Mouse (Mus musculus) stomach, embryonic 14.5 days (tissue): Measurements from ENCODE around the gene Unc119b. TPM values are rescaled to one million over a fixed set of nuclear protein-coding genes. Genes with fewer than 3 reads are reported as not detected.
A peak's percentile ranks its signal among the peaks of the same experiment; 100 is the strongest.

Source experiments
- ATAC-seq: fragments of 200-750 bp; cut with Nextera tagmentation; 2 replicates; pipeline ENCODE4 v1.8.0; 2017; ENCODE audit warnings: low read depth, moderate TSS enrichment; ENCODE audit not compliant: insufficient number of reproducible peaks, insufficient read depth, low FRiP score
- H3K27ac ChIP-seq: fragments of 300-500 bp; sonication (generic); 2 replicates; pipeline ENCODE4 v1.5.1; 2014; ENCODE audit warnings: mild to moderate bottlenecking, low read length, moderate library complexity, mixed read lengths
- H3K27me3 ChIP-seq: fragments of 300-500 bp; sonication (generic); 2 replicates; pipeline ENCODE4 v1.6.1; 2014; ENCODE audit warnings: low read length, control low read depth, mixed read lengths; ENCODE audit not compliant: control insufficient read depth, insufficient read depth
- H3K36me3 ChIP-seq: fragments of 300-500 bp; sonication (generic); 2 replicates; pipeline ENCODE4 v1.6.1; 2014; ENCODE audit warnings: mild to moderate bottlenecking, control low read depth, low read length, moderate library complexity, mixed read lengths; ENCODE audit not compliant: control insufficient read depth, insufficient read depth
- H3K4me1 ChIP-seq: fragments of 300-500 bp; sonication (generic); 2 replicates; pipeline ENCODE4 v1.6.1; 2014; ENCODE audit warnings: low read length, control low read depth, mixed read lengths; ENCODE audit not compliant: control insufficient read depth, insufficient read depth
- H3K4me2 ChIP-seq: fragments of 300-500 bp; sonication (generic); replicated peaks from 2 replicates; pipeline ENCODE4 v1.6.1; 2014; ENCODE audit warnings: low read depth, low read length, control low read depth
- H3K4me3 ChIP-seq: fragments of 300-500 bp; sonication (generic); 2 replicates; pipeline ENCODE4 v1.5.1; 2014; ENCODE audit warnings: low read depth, low read length, control low read depth
- H3K9ac ChIP-seq: fragments of 300-500 bp; sonication (generic); replicated peaks from 2 replicates; pipeline ENCODE4 v1.6.1; 2014; ENCODE audit warnings: low read depth, mild to moderate bottlenecking, control low read depth, low read length, moderate library complexity, mixed read lengths
- H3K9me3 ChIP-seq: fragments of 300-500 bp; sonication (generic); 2 replicates; pipeline ENCODE4 v1.6.1; 2016; ENCODE audit warnings: low read depth, low read length, control low read depth; ENCODE audit not compliant: control insufficient read depth
- WGBS: fragments of 180-500 bp; shearing (Covaris S2); extraction: QIAGEN DNeasy Blood & Tissue Kit; methylation state at CpG from one replicate; pipeline ENCODE4 v1.1.7; 2014; 5-methylcytosine and 5-hydroxymethylcytosine counted together
- polyA plus RNA-seq: library from polyadenylated mRNA; unstranded; fragments of >200 nt; fragmentation: Nextera tagmentation; extraction: Ambion mirVana; gene quantifications from 2 replicates; pipeline ENCODE4 v1.2.1, GENCODE M21; 2014

The Unc119b gene
- polyA plus RNA-seq, 1 experiment from 2014 or later, result 26.3 TPM

GRCm38 (mm10) chr5:115161064-115161939, 26.5 kb upstream of the Unc119b start:
- peaks cover 13% of the 10 kb centered on the region for H3K4me1 ChIP-seq
- no peaks in the 10 kb centered on the region for H3K36me3 ChIP-seq
- no peaks in the 10 kb centered on the region for H3K27me3 ChIP-seq
- H3K27ac ChIP-seq, result no peak overlapping the region
- H3K9ac ChIP-seq, result no peak overlapping the region
- 51% methylated on average over 13 of the region's 13 CpGs for WGBS
- no peak for ATAC-seq
- no peak overlapping the region for H3K4me3 ChIP-seq
- no peaks in the 10 kb centered on the region for H3K9me3 ChIP-seq
- no peak overlapping the region for H3K4me2 ChIP-seq

DNA sequence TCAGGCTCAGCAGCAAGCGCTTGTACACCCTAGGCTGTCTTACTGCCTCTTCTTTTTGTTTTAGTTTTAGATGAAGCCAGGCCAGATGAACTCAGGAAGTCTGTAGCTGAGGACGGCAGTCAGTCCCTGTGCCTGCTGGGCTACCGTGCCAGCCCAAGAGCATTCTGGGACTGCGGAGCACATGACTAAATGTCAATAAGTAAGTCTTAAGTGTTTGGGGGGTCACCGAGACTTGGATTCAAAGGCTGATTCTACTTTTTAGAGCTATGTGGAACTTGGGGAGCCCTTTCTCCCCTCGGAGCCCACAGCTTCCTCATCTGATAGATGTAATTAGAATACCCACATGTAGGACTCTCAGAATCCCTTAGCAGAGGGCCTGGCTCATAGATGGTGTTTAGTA, 25.9 kb upstream of the Unc119b start:
- Histone ChIP-seq H3K27ac (no peak overlapping the region), H3K4me1 (peaks cover 13% of the 10 kb centered on the region), H3K4me3 (no peak overlapping the region), H3K27me3 (no peaks in the 10 kb centered on the region), H3K9ac (no peak overlapping the region), H3K36me3 (no peaks in the 10 kb centered on the region), H3K9me3 (no peaks in the 10 kb centered on the region), H3K4me2 (no peak overlapping the region)
- no peak for ATAC-seq
- WGBS, result 79% methylated on average over 6 of the region's 6 CpGs

DNA sequence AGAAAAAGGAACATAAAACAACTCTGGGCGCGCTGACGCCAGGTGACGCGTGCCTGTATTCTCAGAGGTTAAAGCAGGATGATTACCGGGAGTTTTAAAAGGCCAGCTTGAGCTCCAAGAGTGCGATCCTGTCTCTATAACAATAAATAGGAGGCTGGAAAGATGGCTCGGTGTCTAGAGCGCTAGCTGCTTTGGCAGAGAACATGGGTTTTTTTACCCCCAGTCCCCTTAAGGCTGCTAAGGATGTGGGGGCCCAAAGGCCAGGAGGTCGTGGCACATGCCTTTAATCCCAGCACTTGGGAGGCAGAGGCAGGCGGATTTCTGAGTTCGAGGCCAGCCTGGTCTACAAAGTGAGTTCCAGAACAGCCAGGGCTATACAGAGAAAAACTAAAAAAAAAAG, 24.4 kb upstream of the Unc119b start:
- WGBS, result 36% methylated on average over 12 of the region's 12 CpGs
- peak overlapping the region; percentile 97 for H3K27ac ChIP-seq
- H3K9me3 ChIP-seq, result no peaks in the 10 kb centered on the region
- peak overlapping the region; percentile 100 for H3K4me3 ChIP-seq
- peaks cover 28% of the 10 kb centered on the region for H3K4me1 ChIP-seq
- ATAC-seq, result no peak
- H3K36me3 ChIP-seq, result no peaks in the 10 kb centered on the region; the same call in 1 of the 2 replicates
- peak overlapping the region; percentile 57 for H3K9ac ChIP-seq
- H3K4me2 ChIP-seq, result peak overlapping the region; percentile 67
- H3K27me3 ChIP-seq, result no peaks in the 10 kb centered on the region

- H3K9ac ChIP-seq, result peak within 1 kb of the TSS; percentile 95
- H3K36me3 ChIP-seq, result peaks cover 3% of the 10 kb centered on the region
- H3K4me3 ChIP-seq, result peak within 1 kb of the TSS; percentile 100
- H3K27ac ChIP-seq, result peak within 1 kb of the TSS; percentile 97
- WGBS, result under 1% methylated on average over 76 of the region's 78 CpGs
- peak; percentile 98 for ATAC-seq
- no peaks in the 10 kb centered on the region for H3K27me3 ChIP-seq
- H3K4me2 ChIP-seq, result peak within 1 kb of the TSS; percentile 86
- H3K9me3 ChIP-seq, result no peaks in the 10 kb centered on the region
- H3K4me1 ChIP-seq, result peaks cover 34% of the 10 kb centered on the region
Measured at GRCm38 (mm10) chr5:115158040-115158983, 23.5 kb upstream of the Unc119b start, which contains the start of gene Mlec. Gene Mlec (minus strand): TSS chr5:115158179.

DNA sequence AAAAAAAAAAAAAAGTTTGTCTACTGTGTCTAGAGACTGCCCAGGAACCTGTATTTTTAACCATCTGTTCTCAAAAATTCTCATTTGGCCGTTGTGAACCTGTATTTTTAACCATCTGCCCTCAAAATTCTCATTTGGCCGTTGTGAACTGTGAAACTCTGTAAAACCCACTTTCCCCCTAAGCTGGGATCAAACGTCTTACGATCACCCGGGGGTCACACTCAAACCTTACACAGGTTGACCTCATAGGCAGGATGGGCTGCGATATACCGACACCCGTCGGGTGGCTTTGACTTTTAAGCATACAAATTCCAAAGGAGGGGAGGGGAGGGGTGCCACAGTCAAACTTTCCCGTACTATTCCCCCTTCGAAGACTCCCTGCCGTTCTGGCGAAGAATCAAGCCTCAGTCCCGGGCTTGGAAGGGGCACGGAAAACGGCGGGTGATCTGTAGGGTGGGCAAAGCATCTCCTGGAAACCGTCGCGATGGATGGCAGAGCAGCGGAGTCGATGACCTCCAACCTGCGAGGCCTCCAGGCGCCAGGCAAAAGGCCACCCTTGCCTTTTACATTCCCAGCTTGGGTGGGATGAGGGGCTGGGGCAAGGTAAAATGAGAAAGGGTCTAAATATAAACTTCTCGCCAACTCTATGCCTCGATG, 22.3 kb upstream of the Unc119b start:
- peak overlapping the region; percentile 95 for H3K9ac ChIP-seq
- no peaks in the 10 kb centered on the region for H3K27me3 ChIP-seq
- H3K4me1 ChIP-seq, result peaks cover 40% of the 10 kb centered on the region
- ATAC-seq, result no peak
- peak overlapping the region; percentile 100 for H3K4me3 ChIP-seq
- H3K27ac ChIP-seq, result peak overlapping the region; percentile 97
- H3K9me3 ChIP-seq, result no peaks in the 10 kb centered on the region
- under 1% methylated on average over 26 of the region's 26 CpGs for WGBS
- H3K4me2 ChIP-seq, result peak overlapping the region; percentile 86
- peaks cover 6% of the 10 kb centered on the region for H3K36me3 ChIP-seq

- Histone ChIP-seq H3K9me3 (no peaks in the 10 kb centered on the region), H3K4me3 (peak overlapping the region; percentile 100), H3K4me1 (peaks cover 40% of the 10 kb centered on the region), H3K9ac (peak overlapping the region; percentile 23; the same call in 1 of the 2 replicates), H3K36me3 (peaks cover 6% of the 10 kb centered on the region), H3K27me3 (no peaks in the 10 kb centered on the region), H3K4me2 (peak overlapping the region; percentile 86), H3K27ac (peak overlapping the region; percentile 6)
- no peak for ATAC-seq
- WGBS, result 51% methylated on average over 7 of the region's 7 CpGs
Measured at GRCm38 (mm10) chr5:115156401-115156800, 21.6 kb upstream of the Unc119b start.

DNA sequence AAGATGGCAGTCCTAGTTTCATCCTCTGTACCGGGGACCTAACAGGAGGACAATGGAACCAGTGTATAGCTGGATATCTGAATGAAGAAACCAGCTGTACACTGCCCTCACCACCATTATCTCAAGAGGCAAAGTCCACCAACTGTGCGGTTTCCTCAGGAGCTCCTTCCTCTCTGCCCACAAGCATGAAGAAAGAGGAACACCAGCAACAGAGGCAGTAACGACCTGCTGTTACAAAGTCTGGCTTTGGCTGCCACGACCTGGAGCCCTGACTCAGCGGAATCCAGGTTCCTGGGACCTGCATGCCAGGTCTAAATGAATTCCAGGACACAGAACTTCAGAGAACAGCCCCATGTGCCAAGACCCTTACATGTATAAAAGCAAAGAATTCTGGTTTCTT, 21.1 kb upstream of the Unc119b start:
- peaks cover 40% of the 10 kb centered on the region for H3K4me1 ChIP-seq

More for the DNA sequence above, 21.1 kb upstream of the Unc119b start:
- H3K9ac ChIP-seq, result peak overlapping the region; percentile 23; the same call in 1 of the 2 replicates
- 41% methylated on average over 5 of the region's 5 CpGs for WGBS
- H3K4me2 ChIP-seq, result peak overlapping the region; percentile 86
- peak overlapping the region; percentile 6 for H3K27ac ChIP-seq
- peak overlapping the region; percentile 100 for H3K4me3 ChIP-seq
- ATAC-seq, result no peak
- no peaks in the 10 kb centered on the region for H3K27me3 ChIP-seq
- H3K36me3 ChIP-seq, result peaks cover 11% of the 10 kb centered on the region
- no peaks in the 10 kb centered on the region for H3K9me3 ChIP-seq
